Mouse (Mus musculus) spleen, adult 2 months (tissue): Measurements from ENCODE around the gene Tmem121. TPM values are rescaled to one million over a fixed set of nuclear protein-coding genes. Genes with fewer than 3 reads are reported as not detected.
"Not testable (repeated sequence)": the region's sequence is repeated elsewhere in the genome, so short reads cannot be mapped to it uniquely, and the experiment has no call there.

Experiments
- DNase-seq, 2 experiments: peaks; one replicate each; pipeline versions ENCODE4 v3.0.0 to v3.0.0-alpha.2; 2012 to 2021; ENCODE audit warnings: low spot score in 2 of 2, low read depth in 1 of 2
- H3K27ac ChIP-seq: fragments of 200-500 bp; 2 replicates; pipeline ENCODE4 v1.5.1; 2012; ENCODE audit warnings: low read length, inconsistent platforms; ENCODE audit not compliant: insufficient read depth
- H3K27me3 ChIP-seq: fragments of 200-500 bp; 2 replicates; pipeline ENCODE4 v1.6.1; 2012; ENCODE audit warnings: mild to moderate bottlenecking, moderate library complexity, low read length, inconsistent platforms; ENCODE audit not compliant: control insufficient read depth, insufficient read depth
- H3K36me3 ChIP-seq: fragments of 200-500 bp; 2 replicates; pipeline ENCODE4 v1.6.1; 2012; ENCODE audit warnings: mild to moderate bottlenecking, low read length, inconsistent platforms; ENCODE audit not compliant: control insufficient read depth, insufficient read depth
- H3K4me1 ChIP-seq: fragments of 200-500 bp; 2 replicates; pipeline ENCODE4 v1.6.1; 2011; ENCODE audit warnings: inconsistent platforms; ENCODE audit not compliant: control insufficient read depth, insufficient read depth, insufficient read length
- H3K4me3 ChIP-seq: fragments of 200-500 bp; 2 replicates; pipeline ENCODE4 v1.5.1; 2011; ENCODE audit warnings: mild to moderate bottlenecking, inconsistent platforms; ENCODE audit not compliant: insufficient read depth, insufficient read length; ENCODE audit errors: extremely low read depth
- CTCF ChIP-seq: fragments of 200-500 bp; IDR thresholded peaks from 2 replicates; pipeline ENCODE4 v1.5.1; 2011; ENCODE audit warnings: mild to moderate bottlenecking, inconsistent platforms; ENCODE audit not compliant: insufficient read depth, insufficient read length, insufficient replicate concordance; ENCODE audit errors: extremely low read depth
- POLR2A ChIP-seq: fragments of 200-500 bp; IDR thresholded peaks from 2 replicates; pipeline ENCODE4 v1.6.1; 2011; ENCODE audit warnings: low read depth, low read length, inconsistent platforms
- WGBS: fragments of 180-500 bp; shearing (Covaris S2); methylation state at CpG from one replicate; pipeline ENCODE4 v1.1.7; 2018; 5-methylcytosine and 5-hydroxymethylcytosine counted together
- polyA plus RNA-seq: library from polyadenylated mRNA; depleted of rRNA; stranded (reverse); fragments of >200 nt; gene quantifications from 2 replicates; pipeline ENCODE4 v1.2.3, GENCODE M21; 2012

Tmem121 gene
- polyA plus RNA-seq, 1 experiment = 1.7 TPM

DNA sequence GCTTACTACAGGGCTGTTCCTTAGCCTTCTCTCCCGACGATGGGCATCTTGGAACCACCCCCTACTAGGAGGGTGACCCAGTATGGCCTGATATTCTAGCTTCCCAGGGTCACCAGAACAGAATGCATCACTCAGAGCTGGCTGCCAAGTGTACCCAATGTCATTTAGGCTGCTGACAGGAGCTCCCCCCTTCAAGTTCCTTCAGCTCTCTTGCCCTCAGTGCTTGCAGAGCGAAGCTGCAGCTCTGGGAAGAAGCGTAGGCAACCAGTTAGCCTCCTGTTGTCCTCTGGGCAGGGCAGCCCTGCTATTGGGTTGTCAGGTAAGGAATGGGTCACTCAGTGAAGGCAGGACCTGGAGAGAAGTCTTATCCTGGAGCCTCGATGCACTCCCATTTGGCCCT is 785 bp upstream of the Tmem121 start:
- WGBS = 75% methylated on average over 5 of the region's 5 CpGs
- Histone ChIP-seq H3K4me3 (no peak overlapping the region), H3K4me1 (peaks cover 18% of the 10 kb centered on the region), H3K27me3 (peaks cover 10% of the 10 kb centered on the region), H3K36me3 (no peaks in the 10 kb centered on the region), H3K27ac (no peak overlapping the region)
- DNase-seq = no peak
- TF ChIP-seq CTCF (no peak), POLR2A (no peak)

DNA sequence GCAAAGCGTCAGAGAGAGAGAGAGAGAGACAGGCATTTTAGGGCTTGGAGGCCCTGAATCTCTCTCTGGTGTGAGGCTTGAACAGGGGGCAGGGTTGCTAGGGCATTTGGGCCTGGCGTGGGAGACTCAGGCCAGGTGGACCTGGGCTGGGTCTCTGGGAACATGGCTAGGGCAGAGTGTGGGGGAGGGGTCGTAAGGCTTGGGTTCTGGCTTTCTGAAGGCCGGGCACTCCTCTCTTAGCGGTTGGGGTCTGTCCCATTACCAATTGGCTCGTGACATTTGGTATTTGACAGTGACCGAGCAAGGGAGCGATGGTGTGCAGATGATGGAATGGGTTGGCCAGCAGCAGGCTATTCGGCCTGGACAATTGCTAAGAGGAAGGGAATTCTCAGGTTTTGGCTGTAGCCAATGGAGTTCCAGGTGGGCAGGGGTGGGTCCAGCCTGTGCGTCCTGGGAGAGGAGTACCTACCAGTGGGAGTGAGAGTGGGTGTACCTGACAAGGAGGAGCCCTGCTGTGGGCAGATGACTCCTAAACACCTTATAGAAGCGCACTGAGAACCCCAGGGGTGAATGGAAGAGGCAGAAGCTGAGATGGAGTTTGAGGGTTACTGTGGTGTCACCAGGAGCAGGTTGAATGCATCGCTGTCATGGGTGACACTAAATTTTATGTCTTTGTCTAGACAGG is 738 bp downstream of the Tmem121 start:
- Histone ChIP-seq H3K4me3 (peak overlapping the region; percentile 48; the same call in 1 of the 2 replicates), H3K4me1 (peaks cover 18% of the 10 kb centered on the region), H3K27ac (no peak overlapping the region), H3K27me3 (peaks cover 10% of the 10 kb centered on the region), H3K36me3 (no peaks in the 10 kb centered on the region)
- no peak for DNase-seq
- TF ChIP-seq CTCF (no peak), POLR2A (no peak)
- WGBS = 63% methylated on average over 12 of the region's 12 CpGs

DNA sequence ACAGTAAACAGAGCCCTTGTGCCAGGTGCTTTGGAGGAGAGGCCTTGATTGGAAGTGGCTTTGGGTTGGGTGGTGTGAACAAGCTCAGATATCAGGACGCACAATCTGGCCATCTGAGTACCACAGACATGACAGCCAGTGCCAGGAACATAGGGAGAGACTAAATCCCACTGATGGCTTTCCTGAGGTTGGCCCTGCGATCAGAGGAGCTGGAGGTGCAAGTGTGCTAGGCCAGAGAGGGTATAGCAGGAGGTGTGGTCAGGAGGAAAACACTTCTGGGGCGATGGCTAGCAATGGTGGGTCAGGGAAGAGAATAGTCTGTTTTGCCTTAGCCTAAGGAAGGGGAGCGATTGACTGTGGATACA is 1.3 kb downstream of the Tmem121 start:
- WGBS = 49% methylated on average over 4 of the region's 4 CpGs
- TF ChIP-seq CTCF = no peak
- no peak for TF ChIP-seq POLR2A
- Histone ChIP-seq H3K27ac (no peak overlapping the region), H3K36me3 (no peaks in the 10 kb centered on the region), H3K27me3 (peaks cover 10% of the 10 kb centered on the region), H3K4me1 (peaks cover 18% of the 10 kb centered on the region), H3K4me3 (no peak overlapping the region)
- DNase-seq = no peak

DNA sequence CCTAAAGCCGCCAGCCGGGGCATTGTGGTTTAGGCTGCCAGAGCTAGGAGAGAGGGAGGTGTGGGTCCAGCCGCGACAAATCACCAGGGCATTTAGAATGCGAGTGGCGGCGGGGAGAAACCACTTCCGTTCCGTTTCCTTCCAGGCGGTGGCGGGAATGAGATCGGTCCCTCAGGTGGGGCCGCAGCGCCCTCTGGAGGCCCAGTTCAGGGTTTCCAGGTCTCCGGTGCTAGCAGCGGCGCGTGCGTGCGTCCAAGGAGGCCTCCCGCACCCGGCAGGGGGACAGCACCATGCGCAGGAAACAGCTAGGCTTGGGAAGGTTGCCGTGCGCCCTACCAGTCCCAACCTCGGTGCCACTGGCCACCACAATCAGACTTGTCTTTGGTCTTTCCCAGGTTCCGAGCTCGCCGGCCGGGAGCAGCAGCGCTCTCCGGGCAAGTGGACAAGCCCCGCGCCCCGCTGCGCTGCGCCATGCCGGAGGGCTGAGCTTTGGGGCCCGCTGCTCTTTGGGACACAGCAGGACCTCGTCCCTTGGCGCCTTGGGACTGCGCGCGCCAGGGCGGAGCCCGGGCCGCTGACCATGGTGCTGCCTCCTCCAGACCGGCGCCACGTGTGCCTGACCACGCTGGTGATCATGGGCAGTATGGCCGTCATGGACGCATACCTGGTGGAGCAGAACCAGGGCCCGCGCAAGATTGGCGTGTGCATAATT is 2.0 kb downstream of the Tmem121 start:
- Histone ChIP-seq H3K36me3 (no peaks in the 10 kb centered on the region), H3K27ac (no peak overlapping the region), H3K27me3 (peaks cover 10% of the 10 kb centered on the region), H3K4me1 (peaks cover 18% of the 10 kb centered on the region), H3K4me3 (no peak overlapping the region)
- no peak for TF ChIP-seq POLR2A
- peak; percentile 85 for TF ChIP-seq CTCF
- DNase-seq = peak; percentile 26 to 78
- 30% methylated on average over 56 of the region's 56 CpGs for WGBS

DNA sequence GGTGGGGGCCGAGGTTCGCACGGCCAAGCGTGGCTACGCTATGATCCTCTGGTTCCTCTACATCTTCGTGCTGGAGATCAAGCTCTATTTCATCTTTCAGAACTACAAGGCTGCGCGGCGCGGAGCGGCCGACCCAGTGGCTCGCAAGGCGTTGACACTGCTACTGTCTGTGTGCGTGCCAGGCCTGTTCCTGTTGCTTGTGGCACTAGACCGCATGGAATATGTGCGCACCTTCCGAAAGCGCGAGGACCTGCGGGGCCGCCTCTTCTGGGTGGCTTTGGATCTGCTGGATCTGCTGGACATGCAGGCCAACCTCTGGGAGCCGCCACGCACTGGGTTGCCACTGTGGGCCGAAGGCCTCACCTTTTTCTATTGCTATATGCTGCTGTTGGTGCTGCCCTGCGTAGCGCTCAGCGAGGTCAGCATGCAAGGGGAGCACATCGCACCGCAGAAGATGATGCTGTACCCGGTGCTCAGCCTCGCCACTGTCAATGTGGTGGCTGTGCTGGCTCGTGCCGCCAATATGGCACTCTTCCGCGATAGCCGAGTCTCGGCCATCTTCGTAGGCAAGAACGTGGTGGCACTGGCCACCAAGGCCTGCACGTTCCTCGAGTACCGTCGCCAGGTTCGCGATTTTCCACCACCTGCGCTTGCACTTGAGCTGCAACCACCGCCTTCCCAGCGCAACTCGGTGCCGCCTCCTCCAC is 2.8 kb downstream of the Tmem121 start:
- H3K27ac ChIP-seq = no peak overlapping the region
- TF ChIP-seq CTCF = no peak
- TF ChIP-seq POLR2A = no peak
- no peaks in the 10 kb centered on the region for H3K36me3 ChIP-seq
- H3K4me3 ChIP-seq = no peak overlapping the region
- DNase-seq = no peak
- WGBS = 95% methylated on average over 51 of the region's 51 CpGs
- H3K4me1 ChIP-seq = peaks cover 18% of the 10 kb centered on the region
- peaks cover 10% of the 10 kb centered on the region for H3K27me3 ChIP-seq

DNA sequence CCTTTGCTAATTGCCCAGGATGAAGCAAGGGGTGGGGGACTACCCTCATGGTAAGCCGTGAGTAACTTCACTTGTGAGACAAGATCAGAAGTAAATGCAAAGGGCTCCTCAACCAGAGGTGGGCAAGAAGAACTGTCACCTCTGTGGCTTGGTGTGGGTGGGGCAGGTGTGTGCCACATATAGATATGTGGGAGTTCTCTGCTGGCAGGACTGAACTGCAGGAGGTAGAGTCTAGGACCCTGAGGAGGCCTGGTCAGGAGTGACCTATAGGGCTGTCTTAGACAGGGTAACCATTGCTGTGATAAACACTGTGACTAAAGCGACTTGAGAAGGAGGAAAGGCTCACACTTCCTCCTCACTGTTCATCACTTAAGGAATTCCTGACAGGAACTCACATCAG is 7.7 kb downstream of the Tmem121 start:
- 69% methylated on average over 2 of the region's 2 CpGs for WGBS
- no peak for DNase-seq
- Histone ChIP-seq H3K27ac (no peak overlapping the region), H3K27me3 (no peaks in the 10 kb centered on the region), H3K4me1 (no peaks in the 10 kb centered on the region), H3K4me3 (no peak overlapping the region), H3K36me3 (no peaks in the 10 kb centered on the region)
- no peak for TF ChIP-seq POLR2A

DNA sequence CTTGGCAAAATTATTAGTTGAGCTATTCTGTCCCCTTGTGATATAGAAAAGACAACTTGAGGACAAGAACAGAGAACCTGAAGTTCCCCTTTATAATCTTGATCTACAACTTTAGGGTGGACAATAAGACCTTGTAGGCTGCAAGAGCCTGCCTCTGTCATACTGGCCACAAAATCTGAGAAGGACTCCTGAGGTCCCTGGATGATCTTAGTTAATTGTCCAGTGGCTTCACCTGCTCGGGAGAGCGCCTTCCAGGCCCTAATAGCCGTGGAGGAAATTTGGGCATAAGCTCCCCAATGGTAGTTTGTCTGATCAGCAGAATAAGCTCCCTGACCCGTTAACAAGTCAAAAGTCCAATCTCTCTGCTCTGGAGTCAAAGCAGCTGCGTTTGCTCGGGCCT is 13.4 kb downstream of the Tmem121 start:
- DNase-seq, H3K36me3 ChIP-seq, H3K4me3 ChIP-seq, H3K27ac ChIP-seq, H3K4me1 ChIP-seq, H3K27me3 ChIP-seq: not testable (repeated sequence)
- 98% methylated on average over 3 of the region's 6 CpGs for WGBS
